Mouse (Mus musculus): ENCODE data around the gene Scel. TPM values are rescaled to one million over a fixed set of nuclear protein-coding genes. Genes with fewer than 3 reads are reported as not detected.
A peak's percentile ranks its signal among the peaks of the same experiment; 100 is the strongest.

Scel gene
- polyA plus RNA-seq, 1 experiment from 2014 or later: 0.69 TPM

GRCm38 (mm10) chr14:103541679-103542078 is 28.5 kb downstream of the Scel start:
- no peaks in the 10 kb centered on the region for H3K9me3 ChIP-seq (replicated peaks; ENCODE audit: control insufficient read depth, low read length)
- H3K4me2 ChIP-seq (ENCODE audit: low read depth, low read length): no peak overlapping the region
- H3K36me3 ChIP-seq (replicated peaks; ENCODE audit: control insufficient read depth, insufficient read depth, low read depth, low read length): no peaks in the 10 kb centered on the region
- DNase-seq (ENCODE audit: low spot score): no peak
- no peak overlapping the region for H3K27ac ChIP-seq (replicated peaks; ENCODE audit: low read depth, low read length)
- no peaks in the 10 kb centered on the region for H3K4me1 ChIP-seq (ENCODE audit: control insufficient read depth, insufficient read depth, low read length)
- WGBS: 55% methylated on average over 5 of the region's 5 CpGs
- H3K4me3 ChIP-seq (ENCODE audit: low read depth, low read length): no peak overlapping the region
- no peak for ATAC-seq (replicated peaks; ENCODE audit: insufficient number of reproducible peaks, low FRiP score, low TSS enrichment, low read depth)
- no peak overlapping the region for H3K9ac ChIP-seq (replicated peaks; ENCODE audit: low read length)
- no peaks in the 10 kb centered on the region for H3K27me3 ChIP-seq (ENCODE audit: control insufficient read depth, insufficient read depth, low read length)

- no peaks in the 10 kb centered on the region for H3K36me3 ChIP-seq (replicated peaks; ENCODE audit: control insufficient read depth, insufficient read depth, low read depth, low read length)
- H3K27me3 ChIP-seq (ENCODE audit: control insufficient read depth, insufficient read depth, low read length): no peaks in the 10 kb centered on the region
- no peak overlapping the region for H3K4me3 ChIP-seq (ENCODE audit: low read depth, low read length)
- H3K4me2 ChIP-seq (ENCODE audit: low read depth, low read length): no peak overlapping the region
- DNase-seq (ENCODE audit: low spot score) (no peak), ATAC-seq (replicated peaks; ENCODE audit: insufficient number of reproducible peaks, low FRiP score, low TSS enrichment, low read depth) (no peak)
- 64% methylated on average over 4 of the region's 4 CpGs for WGBS
- H3K4me1 ChIP-seq (ENCODE audit: control insufficient read depth, insufficient read depth, low read length): no peaks in the 10 kb centered on the region
- no peak overlapping the region for H3K27ac ChIP-seq (replicated peaks; ENCODE audit: low read depth, low read length)
- H3K9ac ChIP-seq (replicated peaks; ENCODE audit: low read length): no peak overlapping the region
- no peaks in the 10 kb centered on the region for H3K9me3 ChIP-seq (replicated peaks; ENCODE audit: control insufficient read depth, low read length)
Observed at GRCm38 (mm10) chr14:103543304-103544079, 30.4 kb downstream of the Scel start.

- Histone ChIP-seq H3K9me3 (replicated peaks; ENCODE audit: control insufficient read depth, low read length) (no peaks in the 10 kb centered on the region), H3K4me3 (ENCODE audit: low read depth, low read length) (no peak overlapping the region), H3K9ac (replicated peaks; ENCODE audit: low read length) (no peak overlapping the region), H3K27me3 (ENCODE audit: control insufficient read depth, insufficient read depth, low read length) (no peaks in the 10 kb centered on the region), H3K27ac (replicated peaks; ENCODE audit: low read depth, low read length) (no peak overlapping the region), H3K4me2 (ENCODE audit: low read depth, low read length) (no peak overlapping the region), H3K36me3 (replicated peaks; ENCODE audit: control insufficient read depth, insufficient read depth, low read depth, low read length) (no peaks in the 10 kb centered on the region), H3K4me1 (ENCODE audit: control insufficient read depth, insufficient read depth, low read length) (no peaks in the 10 kb centered on the region)
- DNase-seq (ENCODE audit: low spot score) (no peak), ATAC-seq (replicated peaks; ENCODE audit: insufficient number of reproducible peaks, low FRiP score, low TSS enrichment, low read depth) (no peak)
- WGBS: 79% methylated on average over 8 of the region's 8 CpGs
Observed at GRCm38 (mm10) chr14:103545734-103546133, 32.6 kb downstream of the Scel start.

GRCm38 (mm10) chr14:103546246-103546645 is 33.1 kb downstream of the Scel start:
- no peak overlapping the region for H3K4me3 ChIP-seq (ENCODE audit: low read depth, low read length)
- WGBS: 86% methylated on average over 12 of the region's 12 CpGs
- no peak overlapping the region for H3K27ac ChIP-seq (replicated peaks; ENCODE audit: low read depth, low read length)
- H3K4me2 ChIP-seq (ENCODE audit: low read depth, low read length): no peak overlapping the region
- H3K36me3 ChIP-seq (replicated peaks; ENCODE audit: control insufficient read depth, insufficient read depth, low read depth, low read length): no peaks in the 10 kb centered on the region
- H3K27me3 ChIP-seq (ENCODE audit: control insufficient read depth, insufficient read depth, low read length): no peaks in the 10 kb centered on the region
- H3K9ac ChIP-seq (replicated peaks; ENCODE audit: low read length): no peak overlapping the region
- DNase-seq (ENCODE audit: low spot score): no peak
- H3K4me1 ChIP-seq (ENCODE audit: control insufficient read depth, insufficient read depth, low read length): no peaks in the 10 kb centered on the region
- no peaks in the 10 kb centered on the region for H3K9me3 ChIP-seq (replicated peaks; ENCODE audit: control insufficient read depth, low read length)
- ATAC-seq (replicated peaks; ENCODE audit: insufficient number of reproducible peaks, low FRiP score, low TSS enrichment, low read depth): no peak

- no peak overlapping the region for H3K4me2 ChIP-seq (ENCODE audit: low read depth, low read length)
- no peak for ATAC-seq (replicated peaks; ENCODE audit: insufficient number of reproducible peaks, low FRiP score, low TSS enrichment, low read depth)
- no peaks in the 10 kb centered on the region for H3K36me3 ChIP-seq (replicated peaks; ENCODE audit: control insufficient read depth, insufficient read depth, low read depth, low read length)
- no peaks in the 10 kb centered on the region for H3K27me3 ChIP-seq (ENCODE audit: control insufficient read depth, insufficient read depth, low read length)
- no peak for DNase-seq (ENCODE audit: low spot score)
- H3K9me3 ChIP-seq (replicated peaks; ENCODE audit: control insufficient read depth, low read length): no peaks in the 10 kb centered on the region
- no peak overlapping the region for H3K9ac ChIP-seq (replicated peaks; ENCODE audit: low read length)
- no peak overlapping the region for H3K27ac ChIP-seq (replicated peaks; ENCODE audit: low read depth, low read length)
- H3K4me1 ChIP-seq (ENCODE audit: control insufficient read depth, insufficient read depth, low read length): no peaks in the 10 kb centered on the region
- no peak overlapping the region for H3K4me3 ChIP-seq (ENCODE audit: low read depth, low read length)
- WGBS: 81% methylated on average over 6 of the region's 6 CpGs
Observed at GRCm38 (mm10) chr14:103548220-103548619, 35.1 kb downstream of the Scel start.

GRCm38 (mm10) chr14:103550480-103550879 is 37.3 kb downstream of the Scel start:
- Histone ChIP-seq H3K9me3 (replicated peaks; ENCODE audit: control insufficient read depth, low read length) (no peaks in the 10 kb centered on the region), H3K4me3 (ENCODE audit: low read depth, low read length) (no peak overlapping the region), H3K4me1 (ENCODE audit: control insufficient read depth, insufficient read depth, low read length) (no peaks in the 10 kb centered on the region), H3K9ac (replicated peaks; ENCODE audit: low read length) (no peak overlapping the region), H3K27ac (replicated peaks; ENCODE audit: low read depth, low read length) (no peak overlapping the region), H3K4me2 (ENCODE audit: low read depth, low read length) (no peak overlapping the region), H3K36me3 (replicated peaks; ENCODE audit: control insufficient read depth, insufficient read depth, low read depth, low read length) (no peaks in the 10 kb centered on the region), H3K27me3 (ENCODE audit: control insufficient read depth, insufficient read depth, low read length) (no peaks in the 10 kb centered on the region)
- peak; percentile 90 for DNase-seq (ENCODE audit: low spot score)
- ATAC-seq (replicated peaks; ENCODE audit: insufficient number of reproducible peaks, low FRiP score, low TSS enrichment, low read depth): peak; percentile 83
- 12% methylated on average over 8 of the region's 8 CpGs for WGBS

GRCm38 (mm10) chr14:103550921-103551320 is 37.8 kb downstream of the Scel start:
- H3K4me1 ChIP-seq (ENCODE audit: control insufficient read depth, insufficient read depth, low read length): no peaks in the 10 kb centered on the region
- H3K4me2 ChIP-seq (ENCODE audit: low read depth, low read length): no peak overlapping the region
- no peaks in the 10 kb centered on the region for H3K9me3 ChIP-seq (replicated peaks; ENCODE audit: control insufficient read depth, low read length)
- H3K9ac ChIP-seq (replicated peaks; ENCODE audit: low read length): no peak overlapping the region
- ATAC-seq (replicated peaks; ENCODE audit: insufficient number of reproducible peaks, low FRiP score, low TSS enrichment, low read depth) (no peak), DNase-seq (ENCODE audit: low spot score) (no peak)
- WGBS: 77% methylated on average over 10 of the region's 10 CpGs
- H3K27me3 ChIP-seq (ENCODE audit: control insufficient read depth, insufficient read depth, low read length): no peaks in the 10 kb centered on the region
- no peaks in the 10 kb centered on the region for H3K36me3 ChIP-seq (replicated peaks; ENCODE audit: control insufficient read depth, insufficient read depth, low read depth, low read length)
- no peak overlapping the region for H3K4me3 ChIP-seq (ENCODE audit: low read depth, low read length)
- H3K27ac ChIP-seq (replicated peaks; ENCODE audit: low read depth, low read length): no peak overlapping the region

- 83% methylated on average over 4 of the region's 4 CpGs for WGBS
- no peaks in the 10 kb centered on the region for H3K36me3 ChIP-seq (replicated peaks; ENCODE audit: control insufficient read depth, insufficient read depth, low read depth, low read length)
- H3K4me1 ChIP-seq (ENCODE audit: control insufficient read depth, insufficient read depth, low read length): no peaks in the 10 kb centered on the region
- ATAC-seq (replicated peaks; ENCODE audit: insufficient number of reproducible peaks, low FRiP score, low TSS enrichment, low read depth): no peak
- H3K27ac ChIP-seq (replicated peaks; ENCODE audit: low read depth, low read length): no peak overlapping the region
- H3K9me3 ChIP-seq (replicated peaks; ENCODE audit: control insufficient read depth, low read length): no peaks in the 10 kb centered on the region
- no peak for DNase-seq (ENCODE audit: low spot score)
- no peak overlapping the region for H3K4me3 ChIP-seq (ENCODE audit: low read depth, low read length)
- H3K9ac ChIP-seq (replicated peaks; ENCODE audit: low read length): no peak overlapping the region
- no peak overlapping the region for H3K4me2 ChIP-seq (ENCODE audit: low read depth, low read length)
- H3K27me3 ChIP-seq (ENCODE audit: control insufficient read depth, insufficient read depth, low read length): no peaks in the 10 kb centered on the region
Observed at GRCm38 (mm10) chr14:103551921-103552320, 38.8 kb downstream of the Scel start.

Measured in embryonic facial prominence, embryonic 11.5 days (tissue).